Mouse (Mus musculus) liver, adult 10 weeks (tissue): Measurements from ENCODE around the gene Blzf1. TPM values are rescaled to one million over a fixed set of nuclear protein-coding genes. Genes with fewer than 3 reads are reported as not detected.

Source experiments
- polyA plus RNA-seq: library from polyadenylated mRNA; stranded (reverse); fragments of 350-450 nt; fragmentation: Illumina TruSeq; extraction: RNeasy Lipid Tissue Mini Kit (QIAGEN cat#74804); gene quantifications from one replicate; pipeline ENCODE4 v1.2.3, GENCODE M21; 2014; ENCODE audit warnings: low read depth, low replicate concordance

Blzf1 gene
- polyA plus RNA-seq = 15.4 TPM

DNA sequence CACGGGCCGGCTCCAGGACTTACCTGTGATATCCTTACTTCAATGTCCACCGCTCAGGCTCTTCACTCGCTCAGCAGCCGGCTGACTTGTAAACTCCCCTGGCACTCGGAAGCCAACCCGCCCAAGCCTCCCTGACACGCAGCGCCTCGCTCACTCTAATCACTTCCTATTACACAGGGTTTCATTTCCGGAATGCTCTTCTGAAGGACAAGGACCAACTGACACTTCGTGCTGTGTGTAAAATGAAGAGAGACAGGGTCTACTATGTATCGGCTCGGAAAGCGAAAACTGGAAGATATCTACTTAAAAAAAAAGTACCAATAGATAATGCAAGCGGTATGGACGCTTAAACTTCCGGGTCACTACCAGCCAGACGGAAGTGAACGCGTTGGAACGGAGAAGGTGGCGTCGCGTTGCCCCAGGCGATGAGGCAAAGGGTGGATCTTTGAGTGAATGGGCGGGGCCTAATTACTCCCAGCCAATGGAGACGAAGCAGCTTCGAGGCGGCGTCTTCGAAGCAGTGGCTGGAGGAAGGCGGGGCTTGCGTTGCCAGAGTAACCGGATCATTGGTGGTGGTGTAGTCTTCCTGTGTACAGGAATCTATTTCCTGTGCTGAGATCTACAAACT lies at the start of gene Blzf1:
Blzf1 (minus strand) TSS at position 366 of the 628 bp plus-strand sequence.

DNA sequence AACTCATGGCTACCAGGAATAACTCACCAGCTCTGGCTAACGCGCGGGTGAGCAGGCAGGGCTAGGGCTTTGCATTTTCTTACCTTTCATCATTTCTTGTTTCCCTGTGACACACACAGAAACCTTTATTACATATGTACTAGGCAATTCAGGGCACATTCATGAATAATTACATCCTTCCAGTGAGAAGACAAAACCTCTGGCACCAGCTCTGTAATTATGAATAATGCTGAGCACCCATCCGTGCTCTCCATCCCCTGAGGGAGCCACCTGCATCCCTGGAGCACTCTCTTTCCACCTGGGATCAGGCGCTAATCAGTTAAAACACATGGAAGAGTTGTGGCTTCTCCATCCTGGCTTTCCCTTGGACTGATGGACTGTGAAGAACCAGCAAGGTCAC lies 3.5 kb downstream of the Blzf1 start, which contains the start of gene Nme7:
Nme7 (plus strand) TSS at position 301 of the 400 bp plus-strand sequence.

DNA sequence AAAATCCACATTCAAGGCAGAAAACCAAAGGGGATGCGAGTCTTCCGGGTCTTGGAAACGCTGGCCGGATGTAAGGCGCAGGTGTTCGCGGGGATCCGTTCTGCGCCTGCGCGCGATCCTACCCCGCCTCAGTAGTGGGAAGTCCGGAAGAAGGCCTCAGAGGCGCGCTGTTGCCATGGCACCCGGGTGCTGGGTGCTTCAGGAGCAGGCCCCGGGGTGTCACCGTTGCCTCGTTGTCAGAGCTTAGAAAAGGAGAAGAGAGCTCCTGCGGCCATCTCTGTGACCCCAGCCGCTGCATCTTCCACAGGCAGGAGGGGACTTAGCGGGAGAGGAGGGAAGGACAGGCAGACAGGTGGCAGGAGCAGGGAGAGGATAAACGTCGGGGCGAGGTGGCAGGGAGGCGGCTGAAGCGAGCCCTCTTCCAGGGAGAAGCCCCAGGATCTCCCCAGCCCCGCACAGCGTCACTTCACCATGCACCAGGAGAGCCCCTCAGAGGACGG lies 31.8 kb downstream of the Blzf1 start, which contains the start of gene Ccdc181:
Ccdc181 (plus strand) TSS at position 131 of the 500 bp plus-strand sequence.

DNA sequence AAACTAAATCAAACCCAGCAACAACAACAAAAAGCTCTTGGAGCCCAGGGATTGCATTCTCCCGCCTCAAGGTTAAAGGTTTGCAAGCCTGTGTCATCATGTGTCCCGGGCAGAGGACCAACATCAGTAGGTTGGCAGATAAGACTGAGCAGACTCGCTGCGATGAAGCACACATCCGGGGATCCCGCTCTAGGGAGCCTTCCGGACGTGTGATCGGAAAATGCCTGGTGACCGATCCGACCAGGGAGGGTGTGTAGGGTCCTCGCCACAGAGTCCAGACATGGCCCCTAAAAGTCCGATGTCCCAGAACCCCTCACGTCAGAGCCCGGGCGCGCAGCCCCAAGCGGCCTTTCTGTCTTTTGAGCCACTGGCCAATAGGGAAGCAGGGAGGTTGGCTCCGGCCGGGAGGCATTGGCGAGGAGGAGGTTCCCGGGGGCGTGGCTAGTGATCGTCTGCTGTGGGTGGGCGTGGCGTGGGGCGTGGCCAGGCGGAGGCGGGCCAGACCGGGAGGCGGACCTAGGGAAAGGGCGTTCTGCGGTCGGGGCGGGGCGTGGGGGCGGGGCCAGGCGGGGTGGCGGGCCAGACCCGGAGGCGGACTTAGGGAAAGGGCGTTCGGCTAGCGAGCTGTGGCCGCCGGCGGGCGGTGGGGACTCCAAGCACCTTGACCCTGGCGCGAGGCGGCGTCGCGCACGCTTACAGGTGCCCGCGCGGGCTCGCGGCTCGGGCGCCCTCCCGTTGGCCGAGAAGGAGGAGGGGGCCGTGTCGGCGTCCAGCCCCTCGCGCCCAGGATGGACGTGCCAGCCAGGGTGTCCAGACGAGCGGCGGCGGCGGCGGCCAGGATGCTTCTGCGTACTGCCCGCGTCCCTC lies 58.6 kb downstream of the Blzf1 start, which contains the start of gene Slc19a2:
Slc19a2 (plus strand) TSS at position 582 of the 867 bp plus-strand sequence.

Other genes with a start within 250 kb of the Blzf1 start
- gene Sell, start 245.5 kb downstream of the Blzf1 start, polyA plus RNA-seq = 3.3 TPM
- gene Selp, start 192.2 kb downstream of the Blzf1 start, polyA plus RNA-seq = 0.69 TPM
- gene F5, start 155.7 kb downstream of the Blzf1 start, polyA plus RNA-seq = 208 TPM
- gene Slc19a2, start 58.4 kb downstream of the Blzf1 start, polyA plus RNA-seq = 158 TPM
- gene Ccdc181, start 31.9 kb downstream of the Blzf1 start, polyA plus RNA-seq = 10.3 TPM
- 10.6 TPM for gene Nme7, start 3.4 kb downstream of the Blzf1 start, polyA plus RNA-seq
- 64.5 TPM for gene Atp1b1, start 150.9 kb upstream of the Blzf1 start, polyA plus RNA-seq